Mouse (Mus musculus): ENCODE data around the gene Evi5l.

GRCm38 (mm10) chr8:4186151-4186550, 19.8 kb downstream of the Evi5l start:
- TF ChIP-seq CTCF (conservative IDR thresholded peaks at IDR 0.05; ENCODE audit: insufficient read depth, insufficient read length, low read depth, low read length) (no peak), POLR2A (IDR thresholded peaks at IDR 0.05; ENCODE audit: low read depth, low read length) (no peak)

Measured in kidney, adult 2 months (tissue).